Mouse (Mus musculus): Measurements from ENCODE around the gene Cd55.
A peak's percentile ranks its signal among the peaks of the same experiment; 100 is the strongest.
"Not testable (repeated sequence)": the region's sequence is repeated elsewhere in the genome, so short reads cannot be mapped to it uniquely, and the experiment has no call there.

Cd55 gene

GRCm38 (mm10) chr1:130462084-130462861 is at the start of gene Cd55:
Cd55 (minus strand) TSS chr1:130462744.
- peak; percentile 90 for DNase-seq (ENCODE audit: low spot score)

GRCm38 (mm10) chr1:130511823-130512370 is 49.4 kb upstream of the Cd55 start:
- peak; percentile 32 for DNase-seq (ENCODE audit: low spot score)

- no peak for DNase-seq (ENCODE audit: low spot score)
Measured at GRCm38 (mm10) chr1:130508957-130509350, 46.4 kb upstream of the Cd55 start.

- DNase-seq (ENCODE audit: low spot score): no peak
Measured at GRCm38 (mm10) chr1:130508030-130508956, 45.7 kb upstream of the Cd55 start.

- DNase-seq (ENCODE audit: low spot score): no peak
Measured at GRCm38 (mm10) chr1:130507408-130507807, 44.9 kb upstream of the Cd55 start.

GRCm38 (mm10) chr1:130499962-130500361 is 37.4 kb upstream of the Cd55 start:
- DNase-seq (ENCODE audit: low spot score): peak; percentile 41

- DNase-seq (ENCODE audit: low spot score): no peak
Measured at GRCm38 (mm10) chr1:130498331-130498730, 35.8 kb upstream of the Cd55 start.

GRCm38 (mm10) chr1:130486816-130487545 is 24.4 kb upstream of the Cd55 start:
- no peak for DNase-seq (ENCODE audit: low spot score)

- DNase-seq (ENCODE audit: low spot score): no peak
Measured at GRCm38 (mm10) chr1:130485828-130486620, 23.5 kb upstream of the Cd55 start.

GRCm38 (mm10) chr1:130485376-130485775 is 22.8 kb upstream of the Cd55 start:
- DNase-seq (ENCODE audit: low spot score): no peak

GRCm38 (mm10) chr1:130474936-130475335 is 12.4 kb upstream of the Cd55 start:
- DNase-seq (ENCODE audit: low spot score): peak; percentile 54

GRCm38 (mm10) chr1:130474226-130474625 is 11.7 kb upstream of the Cd55 start:
- peak; percentile 68 for DNase-seq (ENCODE audit: low spot score)

- DNase-seq (ENCODE audit: low spot score): no peak
Measured at GRCm38 (mm10) chr1:130470074-130470473, 7.5 kb upstream of the Cd55 start.

GRCm38 (mm10) chr1:130467453-130467852 is 4.9 kb upstream of the Cd55 start:
- no peak for DNase-seq (ENCODE audit: low spot score)

- peak; percentile 40 for DNase-seq (ENCODE audit: low spot score)
Measured at GRCm38 (mm10) chr1:130464173-130464572, 1.6 kb upstream of the Cd55 start.

GRCm38 (mm10) chr1:130462867-130463266 is 323 bp upstream of the Cd55 start:
- no peak for DNase-seq (ENCODE audit: low spot score)

- DNase-seq (ENCODE audit: low spot score): peak; percentile 45
Measured at GRCm38 (mm10) chr1:130455111-130455510, 7.4 kb downstream of the Cd55 start.

- not testable (repeated sequence) for DNase-seq (ENCODE audit: low spot score)
Measured at GRCm38 (mm10) chr1:130442930-130443329, 19.6 kb downstream of the Cd55 start.

- DNase-seq (ENCODE audit: low spot score): no peak
Measured at GRCm38 (mm10) chr1:130430920-130431319, 31.6 kb downstream of the Cd55 start.

GRCm38 (mm10) chr1:130428667-130429066 is 33.9 kb downstream of the Cd55 start:
- not testable (repeated sequence) for DNase-seq (ENCODE audit: low spot score)
